Mouse (Mus musculus) thymus, adult 2 months (tissue): ENCODE data around the gene Dnaaf1.

ENCODE experiments used
- CTCF ChIP-seq: fragments of 200-500 bp; IDR thresholded peaks from 2 replicates; pipeline ENCODE4 v1.5.1; 2012; ENCODE audit warnings: mild to moderate bottlenecking, control low read depth, low read length, moderate library complexity, borderline replicate concordance; ENCODE audit not compliant: control insufficient read depth, poor library complexity, insufficient read depth; ENCODE audit errors: extremely low read depth
- POLR2A ChIP-seq: fragments of 200-500 bp; IDR thresholded peaks from 2 replicates; pipeline ENCODE4 v1.6.1; 2012; ENCODE audit warnings: mild to moderate bottlenecking, low read length, control low read depth, moderate library complexity; ENCODE audit not compliant: control insufficient read depth, poor library complexity, insufficient read depth; ENCODE audit errors: extremely low read depth

DNA sequence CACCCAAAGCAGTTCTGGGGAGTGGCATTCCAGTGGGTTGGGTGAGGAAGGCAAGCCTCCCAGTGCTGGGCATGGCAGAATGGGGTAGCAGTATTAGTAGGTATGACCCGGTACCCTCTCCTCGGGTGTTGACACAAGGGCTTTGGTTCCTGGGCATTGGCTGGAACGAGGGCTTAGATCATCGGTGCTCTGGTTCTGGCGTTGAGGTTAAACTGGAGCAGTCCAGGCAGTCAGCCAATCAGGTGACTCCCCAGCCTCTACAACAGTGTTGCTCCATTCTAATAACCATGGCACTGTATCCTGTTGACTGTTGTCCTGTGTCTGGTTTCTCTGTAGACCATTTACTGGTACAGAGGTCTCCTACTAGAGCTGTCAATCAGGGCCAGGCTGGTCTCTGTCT, 42.6 kb downstream of the Dnaaf1 start:
- TF ChIP-seq POLR2A (no peak), CTCF (no peak)
